Mouse (Mus musculus): Measurements from ENCODE around the gene Btnl10.

The Btnl10 gene

DNA sequence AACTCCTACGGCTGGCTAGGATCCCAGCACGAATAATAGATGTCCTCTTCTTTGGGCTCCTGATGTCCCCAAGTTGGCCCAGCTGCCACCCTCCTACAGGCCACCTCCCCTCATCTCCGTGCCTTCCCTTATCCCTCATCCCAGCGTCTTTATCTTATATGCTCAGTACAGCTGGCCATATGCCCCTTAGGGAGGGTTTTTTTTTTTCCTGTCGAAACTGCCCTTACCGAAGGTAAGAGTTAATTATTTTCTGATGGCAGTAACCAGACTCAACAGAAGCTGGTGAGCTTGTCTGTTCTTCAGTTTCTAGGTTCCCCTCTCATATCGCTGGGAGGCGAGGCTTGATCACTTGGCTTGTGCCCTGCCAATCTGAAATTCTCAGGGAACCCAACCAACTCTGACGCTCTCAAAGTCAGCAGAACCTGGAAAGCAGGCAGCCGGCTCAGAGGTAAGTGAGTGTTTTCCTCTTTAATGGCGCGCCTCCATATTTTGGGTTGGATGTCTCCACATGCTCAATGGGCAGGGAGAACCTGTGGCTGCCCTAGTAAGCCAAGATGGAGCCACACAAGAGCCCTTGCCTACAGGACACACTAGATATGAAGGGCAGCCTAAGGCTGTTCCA lies at the start of gene Btnl10:
Gene Btnl10 (plus strand): TSS at position 164 of the 622 bp plus-strand sequence.
- DNase-seq (ENCODE audit: low read depth, low spot score), result no peak

DNA sequence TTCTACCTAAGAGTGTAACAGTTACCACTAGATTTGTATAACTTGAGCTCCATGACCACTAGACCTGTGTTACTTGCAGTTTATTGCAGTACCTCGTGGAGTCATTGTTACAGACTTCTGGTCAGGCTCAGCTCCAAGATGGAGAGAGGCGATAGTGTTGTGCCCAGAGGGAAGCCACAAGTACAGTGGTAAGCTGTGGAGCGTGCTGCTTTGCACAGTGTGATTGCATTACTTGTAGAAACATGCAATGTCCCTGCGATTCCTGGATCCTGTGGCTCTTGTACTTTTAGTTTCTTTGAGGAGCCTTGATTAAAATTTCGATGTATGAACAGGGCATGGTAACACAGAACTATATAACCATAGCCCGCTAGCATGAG lies 49.8 kb upstream of the Btnl10 start:
- no peak for DNase-seq (ENCODE audit: low read depth, low spot score)

DNA sequence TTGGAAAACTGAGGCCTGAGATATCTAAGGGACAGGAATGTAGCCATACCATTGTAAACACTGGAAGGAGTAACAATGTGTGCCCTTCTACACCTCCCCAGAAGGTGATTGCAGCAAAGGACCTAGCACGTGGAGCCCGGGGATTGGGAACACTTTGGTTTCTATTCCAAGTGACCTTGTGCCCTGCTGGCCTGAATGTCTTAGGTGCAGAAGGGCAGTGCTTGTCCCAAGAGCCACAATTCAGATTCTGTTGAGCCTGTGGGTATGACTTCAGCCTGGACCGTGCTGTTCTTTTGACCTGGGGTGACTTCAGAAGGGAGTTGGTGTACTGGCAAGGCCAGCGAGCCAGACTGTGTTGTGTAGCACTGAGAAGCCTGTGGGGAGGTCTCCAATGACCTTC lies 46.7 kb upstream of the Btnl10 start:
- DNase-seq (ENCODE audit: low read depth, low spot score), result no peak

DNA sequence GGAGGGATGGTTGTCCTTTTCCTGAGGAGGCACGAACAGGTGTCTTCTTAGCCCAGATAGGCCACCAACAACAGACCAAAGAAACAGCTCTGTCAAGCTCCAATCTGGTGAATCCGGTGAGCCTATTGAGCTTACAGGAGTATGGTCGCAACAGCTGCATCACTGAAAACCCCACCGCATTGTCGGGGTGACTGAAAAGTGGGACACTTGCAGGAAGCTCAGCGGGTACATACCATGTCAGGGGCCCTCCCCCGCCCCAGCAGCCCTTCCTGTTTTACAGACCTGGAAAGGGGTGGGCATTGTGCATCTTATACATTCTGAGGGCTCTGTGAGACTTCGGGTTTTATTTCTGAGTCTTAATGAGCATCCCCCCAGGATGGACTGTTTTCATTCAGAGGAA lies 34.0 kb upstream of the Btnl10 start:
- DNase-seq (ENCODE audit: low read depth, low spot score), result no peak

DNA sequence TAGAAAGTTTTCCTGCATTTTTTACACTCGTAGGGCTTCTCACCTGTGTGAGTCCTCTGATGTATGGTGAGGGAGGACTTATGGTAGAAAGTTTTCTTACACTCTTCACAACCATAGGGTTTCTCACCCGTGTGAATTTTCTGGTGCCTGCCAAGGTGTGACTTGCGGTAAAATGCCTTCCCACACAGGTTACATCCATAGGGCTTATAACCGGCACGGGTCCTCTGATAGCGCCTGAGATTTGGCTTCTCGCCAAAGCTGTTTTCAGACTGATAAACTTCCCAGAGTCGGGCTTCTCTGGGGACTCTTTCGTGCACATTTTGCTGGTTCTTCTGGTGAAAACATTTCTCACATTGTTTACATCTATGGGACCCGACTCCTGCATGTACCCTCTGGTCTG lies 27.2 kb upstream of the Btnl10 start:
- no peak for DNase-seq (ENCODE audit: low read depth, low spot score)

DNA sequence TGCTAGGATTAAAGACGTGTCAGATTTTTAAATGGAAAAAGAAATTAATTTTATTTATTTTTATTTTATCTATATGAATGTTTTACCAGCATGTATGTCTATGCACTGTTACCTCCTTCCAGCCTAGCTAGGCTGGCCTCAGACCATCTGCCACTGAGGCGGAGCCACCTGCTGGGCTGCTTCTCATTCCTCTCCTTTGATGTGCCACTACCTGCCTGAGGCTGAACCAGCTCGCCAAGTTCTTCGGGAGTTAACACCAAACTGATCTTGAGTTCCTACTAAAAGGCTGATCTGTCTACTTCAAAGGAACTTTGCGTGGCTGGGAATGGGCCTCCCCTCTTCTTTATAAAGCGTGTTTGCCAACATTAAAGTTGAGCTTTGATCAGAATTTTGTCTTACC lies 23.3 kb upstream of the Btnl10 start:
- no peak for DNase-seq (ENCODE audit: low read depth, low spot score)

- no peak for DNase-seq (ENCODE audit: low read depth, low spot score)
Observed at GRCm38 (mm10) chr11:58897485-58897884, 20.2 kb upstream of the Btnl10 start.

DNA sequence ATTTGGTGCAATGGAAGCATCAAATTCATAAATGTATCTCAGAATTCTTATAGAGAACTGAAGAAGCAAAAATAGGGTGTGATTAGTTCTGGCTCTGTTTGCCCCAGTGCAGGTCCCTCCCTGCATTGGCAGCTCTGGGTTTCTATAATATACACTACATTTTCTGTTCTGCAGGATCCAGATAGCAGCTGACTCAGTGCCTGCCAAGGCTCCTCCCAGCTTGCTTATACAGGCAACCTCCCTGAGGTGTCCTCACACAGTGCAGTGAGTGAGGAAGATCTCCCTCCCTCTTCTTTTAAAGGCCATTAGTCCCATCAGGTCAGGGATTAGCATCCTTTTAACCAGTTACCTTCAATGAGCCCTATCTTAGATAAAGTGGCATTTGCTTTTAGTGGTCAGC lies 16.6 kb upstream of the Btnl10 start:
- no peak for DNase-seq (ENCODE audit: low read depth, low spot score)

DNA sequence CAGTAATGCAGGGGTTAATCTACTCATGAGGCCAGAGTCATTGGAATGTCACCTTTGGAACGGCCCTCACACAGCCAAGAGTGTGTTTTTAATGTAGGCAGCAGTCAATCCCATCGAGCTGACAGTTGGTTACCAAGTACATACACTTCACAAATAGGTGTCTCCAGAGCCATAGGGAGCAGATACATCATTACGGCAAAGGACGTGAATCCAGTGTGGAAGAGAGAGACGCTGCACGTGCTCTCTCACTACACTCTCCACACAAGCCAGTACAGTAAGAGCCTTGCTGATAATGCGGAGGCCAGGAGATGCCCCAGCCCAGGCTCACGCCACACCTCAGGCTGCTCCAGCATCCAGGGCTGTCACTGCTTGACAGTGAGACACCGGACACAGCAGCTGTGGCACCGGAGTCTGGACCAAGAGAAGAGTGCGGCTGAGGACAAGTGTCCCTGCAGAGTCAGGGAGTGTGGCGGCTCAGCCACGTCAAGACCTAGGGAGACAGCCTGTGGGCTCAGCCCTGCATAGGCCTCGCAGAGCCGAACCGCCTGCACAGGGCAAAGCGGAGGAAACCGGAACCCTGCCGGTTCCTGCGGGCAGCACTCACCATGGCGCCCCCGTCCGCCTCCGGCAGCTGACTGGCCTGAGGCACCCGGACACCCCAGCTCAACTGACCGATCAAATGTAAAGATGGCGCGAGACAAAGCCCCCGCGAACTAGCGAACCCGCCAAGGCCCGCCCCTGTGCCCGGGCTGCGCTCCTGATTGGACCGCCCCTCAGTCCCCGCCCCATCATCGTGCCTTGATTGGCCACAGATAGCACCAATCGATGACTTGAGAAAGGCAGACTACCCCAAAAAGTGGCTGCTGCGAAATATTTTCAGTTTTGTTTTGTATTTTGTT lies 13.9 kb upstream of the Btnl10 start, which contains the start of gene Zfp39:
Gene Zfp39 (minus strand): TSS at position 715 of the 899 bp plus-strand sequence.
- peak; percentile 93 for DNase-seq (ENCODE audit: low read depth, low spot score)

DNA sequence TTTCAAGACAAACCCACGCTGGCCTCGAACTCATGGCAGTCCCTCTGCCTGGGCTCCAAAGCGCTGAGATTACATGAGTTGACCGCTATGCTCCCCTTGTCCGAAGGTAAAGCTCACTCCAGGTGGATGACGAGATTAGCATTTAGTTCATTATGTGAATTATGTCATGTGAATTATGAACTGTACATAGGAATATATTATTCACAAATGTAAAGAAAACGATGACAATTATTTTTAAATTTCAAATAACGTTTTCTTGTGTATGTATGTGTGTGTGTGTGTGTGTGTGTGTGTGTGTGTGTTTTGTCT lies 13.3 kb upstream of the Btnl10 start:
- no peak for DNase-seq (ENCODE audit: low read depth, low spot score)

DNA sequence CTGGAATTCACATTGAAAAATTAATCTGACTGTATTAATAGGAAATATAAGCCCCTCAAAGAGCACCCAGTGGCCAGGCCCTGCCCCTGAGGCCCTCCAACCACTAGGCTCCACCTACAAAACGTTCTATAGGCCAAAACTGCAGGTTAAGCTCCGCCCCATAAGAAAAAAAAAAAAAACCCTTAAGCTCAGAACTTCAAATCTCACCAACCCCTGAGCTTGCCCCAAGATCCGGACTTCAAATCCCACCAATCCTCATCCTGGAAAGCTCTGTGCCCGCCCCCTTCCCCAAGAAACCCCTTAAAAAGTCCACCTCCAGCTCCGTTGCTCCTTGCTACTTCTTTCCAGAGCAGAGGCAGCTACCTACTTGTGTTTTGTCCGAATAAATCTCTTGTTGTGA lies 12.9 kb upstream of the Btnl10 start:
- peak; percentile 61 for DNase-seq (ENCODE audit: low read depth, low spot score)

- no peak for DNase-seq (ENCODE audit: low read depth, low spot score)
Observed at GRCm38 (mm10) chr11:58913776-58914175, 3.9 kb upstream of the Btnl10 start.

DNA sequence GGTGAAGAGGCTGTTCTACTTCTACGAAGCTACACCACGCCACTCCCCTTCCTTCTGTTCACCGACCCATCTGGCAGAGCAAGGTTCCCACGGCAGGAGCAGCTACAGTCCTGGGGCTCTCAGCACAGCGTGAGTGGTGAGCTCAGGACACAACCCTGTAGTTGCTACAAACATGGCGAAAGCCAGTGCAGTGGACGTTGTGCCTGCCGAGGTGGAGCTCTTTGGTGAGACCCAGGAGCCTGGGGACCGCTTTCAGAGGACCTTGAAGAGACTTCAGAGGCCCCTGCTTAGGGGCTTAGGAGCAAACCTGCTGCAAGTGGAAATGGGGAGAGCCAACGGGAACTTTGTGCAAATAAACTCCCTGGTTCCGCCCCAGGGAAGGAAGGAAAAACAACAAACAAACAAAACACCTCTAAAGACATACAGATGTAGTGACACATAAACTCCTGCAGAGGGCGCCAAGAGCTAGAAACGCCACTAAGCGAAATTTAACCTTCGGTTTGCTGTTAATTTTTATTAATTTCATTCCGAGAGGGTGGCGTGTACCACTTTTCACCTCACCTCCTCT lies 3.2 kb upstream of the Btnl10 start:
- peak; percentile 60 for DNase-seq (ENCODE audit: low read depth, low spot score)

GRCm38 (mm10) chr11:58916879-58917744 lies 596 bp upstream of the Btnl10 start:
- DNase-seq (ENCODE audit: low read depth, low spot score), result peak; percentile 73

DNA sequence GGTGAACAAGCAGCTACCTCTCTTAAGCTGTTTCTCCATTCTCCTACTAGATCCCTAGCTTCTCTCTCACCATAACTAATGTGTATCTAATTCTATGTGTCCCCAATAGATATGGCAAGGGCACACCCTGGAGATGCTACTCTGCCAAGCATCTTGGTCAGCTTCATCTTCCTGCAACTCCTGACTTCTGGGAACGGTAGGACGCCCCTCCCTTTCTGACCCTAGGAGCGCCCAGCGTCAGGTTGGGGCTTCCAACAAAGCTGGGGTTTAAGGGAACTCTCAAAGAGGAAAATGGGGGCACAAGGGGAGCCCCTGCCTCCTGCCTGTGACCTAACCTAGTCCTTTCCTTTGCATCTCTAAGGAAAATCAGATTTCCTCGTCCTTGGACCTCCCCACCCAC lies 1.1 kb downstream of the Btnl10 start:
- no peak for DNase-seq (ENCODE audit: low read depth, low spot score)

GRCm38 (mm10) chr11:58922420-58922819 lies 4.7 kb downstream of the Btnl10 start:
- no peak for DNase-seq (ENCODE audit: low read depth, low spot score)

DNA sequence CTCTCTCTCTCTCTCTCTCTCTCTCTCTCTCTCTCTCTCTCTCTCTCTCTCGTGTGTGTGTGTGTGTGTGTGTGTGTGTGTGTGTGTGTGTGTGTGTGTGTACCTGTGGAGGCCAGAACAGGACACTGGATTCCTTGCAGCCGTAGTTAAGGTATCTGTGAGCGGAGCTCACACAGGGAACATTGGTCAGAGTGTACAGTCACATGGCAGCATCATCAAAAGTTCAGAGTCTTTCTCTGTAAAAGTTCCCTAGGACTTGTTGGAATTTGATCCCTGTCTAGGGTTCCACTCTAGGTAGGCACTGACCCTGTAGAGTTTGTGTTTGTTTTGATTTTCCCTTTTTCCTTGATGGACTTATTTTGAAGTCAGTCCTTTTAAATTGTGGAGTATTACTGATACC lies 8.9 kb downstream of the Btnl10 start:
- DNase-seq (ENCODE audit: low read depth, low spot score), result no peak

DNA sequence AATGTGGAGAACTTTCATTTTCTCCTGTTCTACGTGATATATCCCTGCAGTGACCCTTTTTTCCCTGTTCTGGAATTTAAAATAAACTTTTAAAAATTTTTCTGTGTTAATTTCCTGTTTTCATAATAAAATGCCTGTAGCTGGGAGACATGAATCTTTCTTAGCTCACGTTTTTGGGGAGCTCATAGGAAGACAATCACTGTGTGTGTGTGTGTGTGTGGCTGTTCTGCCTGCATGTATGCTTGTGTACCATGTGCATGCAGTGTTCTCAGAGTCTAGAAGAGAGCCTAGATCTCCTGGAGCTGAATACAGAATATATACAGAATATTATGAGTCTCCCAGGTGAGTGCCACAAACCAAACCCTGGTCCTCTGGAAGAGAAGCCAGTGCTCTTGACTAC lies 9.3 kb downstream of the Btnl10 start:
- DNase-seq (ENCODE audit: low read depth, low spot score), result no peak

DNA sequence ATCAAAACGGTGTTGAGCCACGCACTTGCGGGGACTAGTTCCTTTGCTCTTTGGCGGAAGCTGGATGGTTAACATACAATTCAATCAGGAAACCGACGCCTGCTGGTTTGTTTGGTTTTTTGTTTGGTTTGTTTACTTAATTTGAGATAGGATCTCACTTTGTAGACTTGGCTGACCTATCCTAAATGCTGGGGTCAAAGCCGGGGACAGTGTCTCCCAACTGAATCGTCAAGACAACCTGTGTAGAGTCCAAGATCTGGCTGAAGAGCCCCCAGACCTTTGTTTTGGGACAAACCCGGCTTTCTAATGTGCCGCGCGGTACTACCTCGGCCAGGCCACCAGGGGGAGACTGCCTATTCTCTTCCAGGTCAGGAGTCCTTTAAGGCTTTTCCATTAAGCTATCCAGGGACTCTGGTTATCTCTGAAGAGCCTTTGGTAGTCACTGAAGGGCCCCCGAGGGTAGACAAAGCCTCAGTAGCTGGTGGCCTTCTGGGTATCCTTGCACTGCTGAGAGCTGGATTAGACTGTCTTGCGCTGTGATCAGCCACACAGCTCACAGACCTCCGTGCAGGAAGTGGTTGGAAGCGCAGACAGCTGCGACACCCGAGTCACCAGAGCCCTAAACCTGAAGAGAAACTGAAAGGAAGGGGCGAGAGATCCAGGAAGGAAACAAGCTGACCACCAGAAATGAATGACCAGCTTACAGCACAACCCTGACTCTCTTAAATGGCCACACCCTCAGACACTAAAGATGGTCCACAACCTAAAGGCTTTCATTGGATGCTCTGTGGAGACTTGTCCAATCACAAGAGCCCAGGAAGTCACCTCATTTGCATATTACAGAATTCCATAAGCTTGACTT lies 10.3 kb downstream of the Btnl10 start:
- DNase-seq (ENCODE audit: low read depth, low spot score), result peak; percentile 89

DNA sequence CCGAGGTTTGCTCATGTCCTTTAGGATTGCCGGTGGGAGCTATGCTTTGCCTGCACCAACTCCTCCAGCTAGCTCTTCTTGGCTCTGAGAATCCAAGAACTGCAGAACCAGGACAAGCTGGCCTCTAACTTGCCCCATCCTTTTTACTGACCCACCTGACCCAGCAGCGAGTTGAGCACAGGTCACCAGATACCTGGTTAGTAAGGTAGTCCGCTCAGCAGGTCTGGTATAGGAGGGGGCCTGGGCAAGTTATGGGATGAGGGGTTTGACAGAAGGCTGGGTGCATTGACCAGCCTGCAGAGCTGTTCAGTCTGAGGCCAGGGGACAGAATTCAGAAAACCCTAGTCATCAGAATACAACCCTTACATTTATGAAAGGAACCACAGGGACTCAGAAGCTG lies 11.3 kb downstream of the Btnl10 start:
- no peak for DNase-seq (ENCODE audit: low read depth, low spot score)

DNA sequence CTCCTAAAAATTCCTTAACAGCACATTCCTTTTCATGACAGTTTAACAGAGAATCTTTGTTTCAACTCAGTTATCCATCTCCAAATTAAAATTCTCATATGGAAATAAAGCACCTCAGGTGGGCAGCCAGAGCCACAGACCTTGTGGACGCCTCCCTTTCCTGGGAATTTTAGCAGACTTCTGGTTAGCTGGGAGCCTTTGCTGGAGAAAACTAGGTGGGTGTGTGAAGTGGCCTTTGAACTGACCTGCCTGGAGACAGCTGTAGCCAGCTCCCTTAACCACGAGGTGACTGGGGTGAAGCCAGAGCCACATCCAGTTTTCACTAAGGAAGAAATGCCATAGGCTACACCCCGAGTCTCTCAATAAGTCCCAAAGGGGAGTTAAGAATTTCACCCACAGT lies 11.9 kb downstream of the Btnl10 start:
- no peak for DNase-seq (ENCODE audit: low read depth, low spot score)
